In genomic region chr6:34528131-34528530, GRCm38 (mm10) we compare ENCODE assay signal across 31 mouse cellular contexts. TPM values are rescaled to one million over a fixed set of nuclear protein-coding genes. Genes with fewer than 3 reads are reported as not detected.
DNase-seq lines count a peak whose midpoint lies in the region; ATAC-seq lines count a peak whose summit lies in the region.
"Had no signal": no experiment of that assay in that cellular context is flagged by ENCODE, and none has a peak within 500 bp of the region (broad histone marks: within the 10 kb centered on the region; RNA-seq: fewer than 3 reads in every experiment).

No protein-coding gene starts in this region.

- H3K4me2 ChIP-seq in hindbrain, embryonic 11.5 days (replicated peaks; ENCODE audit: low read depth, low read length): no peak overlapping the region
- no peak overlapping the region for H3K4me2 ChIP-seq in liver, embryonic 16.5 days (ENCODE audit: low read depth, low read length)
- H3K4me2 ChIP-seq in forebrain, embryonic 13.5 days: no peak overlapping the region
- H3K4me2 ChIP-seq: embryonic facial prominence, embryonic 13.5 days; heart, embryonic 11.5 days; hindbrain, embryonic 15.5 days; kidney, embryonic 15.5 days; limb, embryonic 13.5 days; midbrain, embryonic 12.5 days; neural tube, embryonic 12.5 days had no signal

- peaks cover 2% of the 10 kb centered on the region; the same call in 1 of the 2 replicates for H3K4me1 ChIP-seq in hindbrain, embryonic 10.5 days (replicated peaks)
- H3K4me1 ChIP-seq in hindbrain, embryonic 11.5 days (replicated peaks; ENCODE audit: control insufficient read depth, insufficient read depth, low read length): no peaks in the 10 kb centered on the region
- H3K4me1 ChIP-seq in liver, embryonic 16.5 days (ENCODE audit: control insufficient read depth, low read depth, low read length): peaks cover 32% of the 10 kb centered on the region
- H3K4me1 ChIP-seq in midbrain, embryonic 10.5 days: no peaks in the 10 kb centered on the region
- no peaks in the 10 kb centered on the region for H3K4me1 ChIP-seq in forebrain, embryonic 13.5 days
- H3K4me1 ChIP-seq: hindbrain, embryonic 15.5 days; kidney, embryonic 15.5 days; midbrain, embryonic 12.5 days; neural tube, embryonic 12.5 days had no signal

- H3K4me3 ChIP-seq in hindbrain, embryonic 10.5 days: no peak overlapping the region
- no peak overlapping the region for H3K4me3 ChIP-seq in hindbrain, embryonic 11.5 days (ENCODE audit: low read depth, low read length)
- no peak overlapping the region for H3K4me3 ChIP-seq in liver, embryonic 16.5 days (ENCODE audit: low read depth, low read length)
- no peak overlapping the region for H3K4me3 ChIP-seq in midbrain, embryonic 10.5 days
- H3K4me3 ChIP-seq in forebrain, embryonic 13.5 days: no peak overlapping the region
- H3K4me3 ChIP-seq: embryonic facial prominence, embryonic 13.5 days; forebrain, embryonic 10.5 days; hindbrain, embryonic 15.5 days; kidney, embryonic 15.5 days; left cerebral cortex, adult 2 months; limb, embryonic 13.5 days; midbrain, embryonic 12.5 days; myocyte; neural tube, embryonic 12.5 days had no signal

- WGBS in hindbrain, embryonic 10.5 days: 80% methylated on average over 2 of the region's 2 CpGs
- WGBS in hindbrain, embryonic 11.5 days: 82% methylated on average over 2 of the region's 2 CpGs
- 59% methylated on average over 2 of the region's 2 CpGs for WGBS in liver, embryonic 16.5 days (ENCODE audit: insufficient replicate concordance)
- 91% methylated on average over 2 of the region's 2 CpGs for WGBS in midbrain, embryonic 10.5 days
- WGBS in forebrain, embryonic 13.5 days: 91% methylated on average over 2 of the region's 2 CpGs

- no peak for DNase-seq in hindbrain, embryonic 10.5 days (ENCODE audit: low spot score)
- no peak for DNase-seq in hindbrain, embryonic 11.5 days (ENCODE audit: low spot score)
- DNase-seq in Muller cell, postnatal 12 days (ENCODE audit: inconsistent ontology term): peak; percentile 25
- no peak for DNase-seq in midbrain, embryonic 10.5 days (ENCODE audit: low spot score)
- DNase-seq in cerebellum, adult 9-10 months: no peak
- DNase-seq: adrenal gland, adult 8-10 months; cerebellum, adult 9-11 months; gastrocnemius, postnatal 10 days; heart, postnatal 4 days; kidney, adult 18-20 months; kidney, postnatal 25 days; lung, adult 2 months; lung, postnatal 14 days; right cerebral cortex, adult 18-20 months; spleen, adult 18-20 months; thymus, adult 18-20 months; thymus, postnatal 4 days had no signal

- no peaks in the 10 kb centered on the region for H3K9me3 ChIP-seq in hindbrain, embryonic 10.5 days
- no peaks in the 10 kb centered on the region for H3K9me3 ChIP-seq in hindbrain, embryonic 11.5 days (ENCODE audit: control insufficient read depth, low read length)
- H3K9me3 ChIP-seq in liver, embryonic 16.5 days (replicated peaks; ENCODE audit: control insufficient read depth, low read length): no peaks in the 10 kb centered on the region
- no peaks in the 10 kb centered on the region for H3K9me3 ChIP-seq in midbrain, embryonic 10.5 days (replicated peaks)
- H3K9me3 ChIP-seq in forebrain, embryonic 13.5 days (replicated peaks): no peaks in the 10 kb centered on the region
- H3K9me3 ChIP-seq: embryonic facial prominence, embryonic 13.5 days; forebrain, embryonic 10.5 days; hindbrain, embryonic 15.5 days; kidney, embryonic 15.5 days; limb, embryonic 13.5 days; midbrain, embryonic 12.5 days; neural tube, embryonic 12.5 days had no signal

- H3K27ac ChIP-seq in hindbrain, embryonic 10.5 days: 0 out of 2 replicates have a peak overlapping the region, but pooled peaks have one; percentile 5
- H3K27ac ChIP-seq in hindbrain, embryonic 11.5 days (ENCODE audit: low read depth, low read length): no peak overlapping the region
- no peak overlapping the region for H3K27ac ChIP-seq in liver, embryonic 16.5 days (ENCODE audit: low read length)
- no peak overlapping the region for H3K27ac ChIP-seq in midbrain, embryonic 10.5 days (replicated peaks)
- H3K27ac ChIP-seq in forebrain, embryonic 13.5 days: no peak overlapping the region
- H3K27ac ChIP-seq: forebrain, embryonic 10.5 days; hindbrain, embryonic 15.5 days; kidney, embryonic 15.5 days; left cerebral cortex, adult 2 months; limb, embryonic 13.5 days; midbrain, embryonic 12.5 days; neural tube, embryonic 12.5 days had no signal

- no peak for ATAC-seq in hindbrain, embryonic 11.5 days (ENCODE audit: low FRiP score)
- ATAC-seq in liver, embryonic 16.5 days (ENCODE audit: low read depth): peak; percentile 61
- no peak for ATAC-seq in forebrain, embryonic 13.5 days
- ATAC-seq: forebrain, embryonic 16.5 days had no signal

- H3K9ac ChIP-seq in hindbrain, embryonic 11.5 days (ENCODE audit: low read depth, low read length): no peak overlapping the region
- no peak overlapping the region for H3K9ac ChIP-seq in liver, embryonic 16.5 days (ENCODE audit: low read depth, low read length)
- H3K9ac ChIP-seq in forebrain, embryonic 13.5 days: no peak overlapping the region
- H3K9ac ChIP-seq: embryonic facial prominence, embryonic 13.5 days; hindbrain, embryonic 15.5 days; kidney, embryonic 15.5 days; limb, embryonic 13.5 days; midbrain, embryonic 12.5 days; neural tube, embryonic 12.5 days had no signal

- no peaks in the 10 kb centered on the region for H3K27me3 ChIP-seq in hindbrain, embryonic 10.5 days (ENCODE audit: insufficient read depth, poor library complexity, severe bottlenecking)
- H3K27me3 ChIP-seq in hindbrain, embryonic 11.5 days (ENCODE audit: control insufficient read depth, insufficient read depth, low read length): no peaks in the 10 kb centered on the region
- H3K27me3 ChIP-seq in liver, embryonic 16.5 days (ENCODE audit: control insufficient read depth, insufficient read depth, low read depth, low read length): no peaks in the 10 kb centered on the region
- H3K27me3 ChIP-seq in midbrain, embryonic 10.5 days (ENCODE audit: low read depth, poor library complexity, severe bottlenecking): no peaks in the 10 kb centered on the region
- H3K27me3 ChIP-seq in forebrain, embryonic 13.5 days: no peaks in the 10 kb centered on the region
- H3K27me3 ChIP-seq: CH12.LX; embryonic facial prominence, embryonic 13.5 days; hindbrain, embryonic 15.5 days; kidney, embryonic 15.5 days; limb, embryonic 13.5 days; midbrain, embryonic 12.5 days; neural tube, embryonic 12.5 days had no signal

- H3K36me3 ChIP-seq in hindbrain, embryonic 10.5 days: no peaks in the 10 kb centered on the region
- no peaks in the 10 kb centered on the region for H3K36me3 ChIP-seq in hindbrain, embryonic 11.5 days (ENCODE audit: control insufficient read depth, insufficient read depth, low read length)
- H3K36me3 ChIP-seq in liver, embryonic 16.5 days (ENCODE audit: control insufficient read depth, insufficient read depth): no peaks in the 10 kb centered on the region
- no peaks in the 10 kb centered on the region for H3K36me3 ChIP-seq in midbrain, embryonic 10.5 days
- H3K36me3 ChIP-seq in forebrain, embryonic 13.5 days (ENCODE audit: poor library complexity, severe bottlenecking): no peaks in the 10 kb centered on the region
- H3K36me3 ChIP-seq: embryonic facial prominence, embryonic 13.5 days; forebrain, embryonic 10.5 days; hindbrain, embryonic 15.5 days; kidney, embryonic 15.5 days; limb, embryonic 13.5 days; midbrain, embryonic 12.5 days; neural tube, embryonic 12.5 days had no signal

RNA-seq across cellular contexts. Expression of gene Bpgm, which starts 52.1 kb away (rescaled TPM):
- 64.5 and 72.7 TPM in 2 replicates for polyA plus RNA-seq in hindbrain, embryonic 10.5 days (2016; fragmentation: Nextera tagmentation; extraction: Ambion mirVana)
- polyA plus RNA-seq in hindbrain, embryonic 11.5 days (2014; fragmentation: Nextera tagmentation; extraction: Ambion mirVana): 60.6 and 70.0 TPM in 2 replicates
- polyA plus RNA-seq in liver, embryonic 16.5 days (2015; fragmentation: Nextera tagmentation; extraction: Ambion mirVana): 223 TPM in 2 replicates
- 57.2 and 66.0 TPM in 2 replicates for polyA plus RNA-seq in midbrain, embryonic 10.5 days (2016; fragmentation: Nextera tagmentation; extraction: Ambion mirVana)
- polyA plus RNA-seq in forebrain, embryonic 13.5 days (2015; fragmentation: Nextera tagmentation; extraction: Ambion mirVana): 57.8 and 72.7 TPM in 2 replicates
